Mouse (Mus musculus): ENCODE data around the gene Ctsd.

DNA sequence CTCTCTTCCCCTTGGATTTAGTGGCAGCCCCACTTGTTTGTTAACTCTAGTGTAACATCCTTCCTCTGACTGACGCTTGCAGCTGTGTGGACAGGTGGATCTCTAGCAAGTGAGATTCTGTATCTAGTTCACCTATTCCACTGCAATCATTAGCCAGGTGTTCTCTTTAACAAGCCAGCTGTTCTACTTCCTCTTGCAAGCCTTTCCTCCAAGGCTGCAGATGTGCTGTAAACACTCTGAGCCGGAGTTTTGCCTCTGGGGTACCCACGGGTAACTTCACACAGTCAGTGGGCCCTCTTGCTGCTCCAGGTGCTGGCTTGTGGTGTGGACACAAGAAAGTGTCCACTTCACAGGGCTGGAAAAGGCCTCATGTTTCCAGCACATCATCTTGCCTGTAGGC is 30.3 kb downstream of the Ctsd start:
- TF ChIP-seq CTCF (IDR thresholded peaks at IDR 0.05; ENCODE audit: borderline replicate concordance, control insufficient read depth, extremely low read depth, insufficient read depth, low read length, poor library complexity) (no peak), POLR2A (IDR thresholded peaks at IDR 0.05; ENCODE audit: control insufficient read depth, extremely low read depth, insufficient read depth, low read length, poor library complexity) (no peak)
